Mouse (Mus musculus) kidney, adult 8-10 months (tissue): Measurements from ENCODE around the gene Nemp2.
A peak's percentile ranks its signal among the peaks of the same experiment; 100 is the strongest.
"Not testable (repeated sequence)": the region's sequence is repeated elsewhere in the genome, so short reads cannot be mapped to it uniquely, and the experiment has no call there.

Source experiments
- DNase-seq, 2 experiments: peaks; one replicate each; pipeline ENCODE4 v3.0.0; 2022

The Nemp2 gene

DNA sequence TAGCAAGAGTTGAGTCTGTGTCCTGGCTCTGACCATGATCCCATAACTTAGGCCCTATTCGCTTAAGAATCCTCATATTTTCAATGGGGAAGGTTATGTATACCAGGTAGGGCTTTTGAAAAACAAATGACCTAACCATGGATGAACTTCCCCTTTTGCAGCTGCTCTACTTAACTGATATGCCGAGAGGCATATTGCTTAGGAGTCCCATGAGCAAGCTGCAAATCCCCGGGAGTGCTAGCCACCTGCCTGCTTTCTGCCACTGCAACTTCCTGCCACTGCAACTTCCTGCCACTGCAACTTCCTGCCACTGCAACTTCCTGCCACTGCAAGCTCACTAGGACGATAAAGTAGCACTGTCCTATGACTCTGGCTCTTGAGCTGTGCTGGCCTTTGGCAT, 24.6 kb downstream of the Nemp2 start:
- DNase-seq, result no peak

DNA sequence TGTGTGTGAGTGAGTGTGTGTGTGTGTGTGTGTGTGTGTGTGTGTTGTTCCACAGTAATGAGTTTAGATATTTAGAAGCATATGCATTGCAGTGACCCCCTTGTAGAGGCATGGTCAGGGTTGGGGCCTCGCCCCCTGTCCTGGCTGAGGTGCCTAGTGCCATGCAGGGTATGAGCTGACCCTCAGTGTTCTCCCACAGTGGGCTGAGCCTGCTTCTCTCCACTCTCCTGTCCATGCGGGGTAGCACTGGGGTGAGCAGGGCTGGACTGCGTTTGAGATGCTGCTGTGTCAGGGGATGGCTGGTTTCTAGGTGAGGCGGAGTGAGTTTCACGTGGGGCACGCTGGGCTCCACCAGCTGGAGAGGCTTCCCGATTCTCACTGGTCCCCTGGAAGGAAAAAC, 27.7 kb downstream of the Nemp2 start:
- DNase-seq, result no peak

DNA sequence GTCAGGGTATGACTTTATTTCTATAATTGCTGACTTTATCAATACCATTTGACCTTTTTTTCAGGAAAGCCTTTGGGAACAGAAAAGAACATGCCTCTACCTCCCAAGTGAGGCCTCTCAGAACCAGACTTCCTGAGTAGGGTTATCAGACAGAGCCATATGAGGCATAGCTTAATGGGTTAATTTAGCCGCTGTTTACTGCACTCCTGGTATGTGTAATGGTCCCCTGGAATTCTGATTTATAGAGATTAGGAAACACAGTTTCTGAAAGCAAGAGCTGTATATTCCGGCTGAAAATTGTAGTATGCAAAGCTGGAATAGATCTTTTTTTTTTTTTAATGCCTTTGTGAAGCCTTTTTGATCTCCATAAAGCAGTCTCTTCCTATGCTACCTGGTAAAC, 29.8 kb downstream of the Nemp2 start:
- no peak for DNase-seq

DNA sequence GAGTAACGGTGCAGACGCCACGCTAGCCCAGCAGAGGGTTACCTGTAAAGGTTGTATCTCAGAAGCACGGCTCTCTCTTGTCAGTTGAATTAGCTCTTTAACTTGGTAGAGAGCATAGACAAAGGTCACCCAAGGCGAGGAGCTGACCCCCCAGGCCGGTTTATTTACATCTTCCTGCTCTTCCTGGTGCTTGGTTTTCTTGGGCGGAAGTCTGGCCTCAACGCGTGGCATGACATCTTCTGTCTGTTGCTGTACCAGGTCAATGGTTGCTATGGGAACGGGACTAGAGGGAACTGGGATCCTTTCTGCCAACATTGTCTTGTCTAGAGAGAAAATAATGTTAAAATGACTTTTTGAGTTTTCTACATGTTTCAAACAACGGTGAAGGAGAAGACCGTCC, 30.3 kb downstream of the Nemp2 start:
- no peak for DNase-seq

DNA sequence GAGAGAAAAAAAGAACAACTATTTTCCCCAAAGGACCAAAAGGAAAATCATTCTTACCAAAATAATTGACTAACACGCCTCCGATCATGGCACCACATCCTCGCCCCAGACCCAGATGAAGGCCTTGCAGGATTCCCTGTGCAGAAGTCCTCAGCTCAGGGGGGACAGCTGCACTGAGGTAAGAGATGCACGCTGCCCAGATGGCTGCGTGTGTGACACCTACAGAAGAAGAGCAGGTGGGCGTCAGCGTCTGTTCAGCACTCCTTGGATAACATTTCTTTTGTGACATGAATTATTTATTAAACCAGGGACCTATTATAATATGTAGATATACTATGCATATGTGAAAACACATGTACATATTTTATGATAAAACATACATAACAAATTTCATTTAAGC, 32.7 kb downstream of the Nemp2 start:
- DNase-seq, result no peak

DNA sequence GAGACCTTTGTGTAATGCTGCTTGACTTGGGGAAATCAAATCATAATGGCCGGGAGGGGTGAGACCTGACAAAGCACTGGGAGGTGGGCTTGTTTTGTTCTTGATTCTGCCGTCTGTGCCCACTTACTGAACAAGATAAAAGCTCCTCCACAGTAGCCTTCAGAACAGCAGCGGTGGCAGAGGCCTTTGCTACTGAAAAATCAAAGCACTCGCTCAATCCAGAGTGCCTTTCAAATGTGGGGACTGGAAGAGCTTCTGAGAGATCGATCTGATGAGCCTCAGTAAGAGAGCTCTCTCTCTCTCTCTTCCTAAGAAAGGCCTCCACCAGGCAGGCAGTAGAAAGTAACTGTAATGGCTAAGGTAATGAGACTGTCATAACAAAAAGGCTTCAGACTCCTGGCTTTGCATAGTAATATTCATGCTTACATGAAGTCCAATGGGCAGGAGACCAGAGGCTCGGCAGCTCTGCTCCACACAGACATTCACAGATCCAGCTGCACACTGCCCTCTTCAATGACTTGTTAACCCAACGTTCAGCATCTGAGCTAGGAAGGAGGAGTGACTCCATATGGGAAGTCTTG, 38.3 kb downstream of the Nemp2 start:
- DNase-seq, result no peak

DNA sequence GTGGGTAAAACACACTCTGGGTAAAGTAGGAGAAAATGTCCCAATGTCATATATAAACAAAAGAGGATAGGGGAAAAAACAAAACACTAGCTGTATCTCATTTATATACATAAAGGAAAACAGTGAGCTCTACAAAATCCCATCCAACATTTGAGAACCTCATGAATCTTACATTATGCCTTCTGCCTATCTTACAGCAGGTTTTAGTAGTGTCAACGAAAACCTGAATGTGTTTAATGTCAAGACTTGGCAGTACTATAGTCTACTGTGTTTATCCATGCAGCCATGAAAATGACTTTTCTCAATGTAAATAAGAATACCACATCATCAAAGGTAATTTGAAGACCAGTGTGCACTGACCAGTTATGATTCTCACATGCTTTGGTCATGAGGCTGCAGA, 39.4 kb downstream of the Nemp2 start:
- no peak for DNase-seq

DNA sequence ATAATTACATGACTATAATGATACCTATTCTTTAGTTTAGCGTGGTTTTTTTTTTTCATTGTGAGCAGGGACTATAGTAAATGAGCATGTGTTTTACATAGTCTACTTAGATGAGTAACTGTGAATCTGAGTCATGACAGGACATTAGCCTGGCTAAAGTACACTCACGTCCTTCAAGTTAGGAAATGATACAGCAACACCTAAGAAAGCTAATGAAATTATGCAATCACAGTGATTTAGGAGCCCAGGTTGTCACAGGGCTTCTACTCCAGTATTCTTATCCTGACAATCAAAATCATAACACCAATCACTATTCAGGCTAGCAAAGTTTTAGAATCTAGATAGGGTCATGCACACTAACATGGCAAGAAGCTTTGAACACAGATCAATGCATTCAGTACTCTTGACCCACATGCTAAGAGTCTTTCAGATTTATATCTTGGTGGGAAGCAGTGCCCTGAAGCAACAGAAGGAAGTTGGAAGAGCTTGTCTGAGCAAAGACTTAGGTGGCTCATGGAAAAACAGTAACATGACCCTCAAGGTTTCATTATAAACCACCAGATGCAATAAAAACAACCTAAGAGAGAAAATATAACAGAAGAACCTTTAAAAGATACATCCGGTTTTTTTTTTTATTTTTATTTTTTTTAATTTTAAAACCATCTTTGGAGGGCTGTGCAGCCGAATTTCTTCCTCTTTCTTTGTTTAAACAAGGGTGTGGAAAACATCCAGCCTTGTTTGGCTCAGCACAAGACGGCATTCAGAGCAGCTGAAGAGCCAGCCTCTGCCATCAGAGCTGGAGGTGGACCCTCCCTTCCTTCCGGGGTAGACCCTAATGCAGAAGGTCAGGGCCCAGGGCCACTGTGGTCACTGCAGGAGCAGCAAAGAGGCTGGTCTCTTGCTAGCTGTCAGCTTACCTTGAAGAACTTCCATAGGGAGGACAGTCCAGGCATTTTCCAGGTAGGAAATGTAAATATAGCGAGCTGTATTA, 45.4 kb downstream of the Nemp2 start:
- no peak for DNase-seq

DNA sequence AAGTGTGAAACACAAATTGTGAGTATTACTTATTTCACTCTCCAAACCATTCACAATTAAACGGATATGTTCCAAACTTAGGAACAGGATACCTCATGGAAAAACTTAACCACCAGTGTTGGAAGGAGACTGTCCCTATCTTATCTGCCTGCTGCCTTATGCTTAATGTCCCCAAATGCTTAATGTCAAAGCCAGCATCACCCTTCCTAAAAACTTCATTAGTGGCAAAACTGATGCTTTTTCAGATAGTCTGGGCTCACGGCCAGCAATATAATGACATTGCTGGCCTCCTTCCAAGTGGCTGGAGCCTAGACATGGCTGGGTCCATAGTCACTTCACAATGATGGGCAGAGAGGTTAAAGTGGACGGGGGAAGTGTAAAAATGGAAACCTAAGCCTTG, 46.1 kb downstream of the Nemp2 start:
- peak; percentile 14 to 31 for DNase-seq

DNA sequence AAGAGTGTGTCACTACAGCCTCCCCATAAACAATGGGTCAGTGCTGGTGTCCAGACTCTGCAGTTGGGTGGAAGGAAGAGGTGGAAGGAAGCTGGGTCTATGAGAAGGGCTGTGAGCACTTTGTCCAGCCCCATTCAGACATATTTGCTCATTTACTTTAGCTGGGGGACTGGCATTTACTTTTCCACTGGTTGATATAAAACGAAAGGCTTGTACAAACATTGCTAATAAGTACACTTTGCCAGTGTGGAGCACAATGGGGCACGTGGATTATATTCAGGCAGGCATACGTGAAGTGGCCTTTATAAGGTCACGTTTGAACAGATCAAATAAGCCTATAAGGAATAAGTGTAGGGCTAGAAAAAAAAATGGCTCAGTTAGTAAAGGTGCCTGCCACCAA, 53.0 kb downstream of the Nemp2 start:
- no peak for DNase-seq

DNA sequence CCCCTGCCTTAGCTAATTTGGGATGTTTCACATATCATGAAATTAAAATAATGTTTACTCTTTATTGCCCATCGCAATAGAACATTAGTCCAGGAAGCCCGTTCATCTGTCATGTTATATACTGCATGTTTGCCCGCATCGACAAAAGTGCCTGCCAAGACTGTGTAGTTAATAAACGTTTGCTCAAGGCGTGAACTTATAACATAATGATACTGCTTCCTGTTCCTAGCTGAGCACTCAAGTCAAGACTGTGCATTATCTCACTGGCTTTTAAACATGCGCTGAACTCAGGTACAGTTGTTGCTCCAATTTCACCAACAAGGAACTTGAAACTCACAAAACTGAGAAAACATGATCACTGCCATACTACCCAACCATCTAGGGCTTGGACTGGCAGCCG, 57.1 kb downstream of the Nemp2 start:
- no peak for DNase-seq

DNA sequence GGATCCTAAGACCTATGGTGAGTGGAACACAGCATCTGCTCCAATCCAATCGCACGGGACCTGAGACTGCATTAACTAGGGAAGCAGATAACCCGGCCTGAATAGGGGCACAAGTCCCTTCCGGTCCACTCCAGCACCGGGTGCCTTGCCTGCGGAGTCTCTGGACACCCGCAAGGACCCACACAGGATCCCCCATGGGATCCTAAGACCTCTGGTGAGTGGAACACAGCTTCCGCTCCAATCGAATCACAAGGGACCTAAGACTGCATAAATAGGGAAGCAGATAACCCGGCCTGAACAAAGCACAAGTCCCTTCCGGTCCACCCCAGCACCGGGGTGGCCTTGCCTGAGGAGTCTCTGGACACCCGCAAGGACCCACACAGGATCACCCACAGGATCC, 64.0 kb downstream of the Nemp2 start:
- DNase-seq, result not testable (repeated sequence)
